Mouse (Mus musculus) mouse trophoblast stem cell (cell line): ENCODE results near the gene Orc1.

Source experiments
- in situ Hi-C, 2 experiments: fragments of 300-500 bp; cut with MseI, MboI; formaldehyde crosslinking; loops; 2 replicates in 1 of 2; 3 replicates in 1 of 2; pipeline ENCODE4 v1.15.1; 2025

Orc1 gene

GRCm38 (mm10) chr4:108578840-108579742 lies at the start of gene Orc1, which contains the start of gene Prpf38a:
TSS of gene Orc1 (plus strand) at chr4:108579423.
TSS of gene Prpf38a (minus strand) at chr4:108579336.
- in situ Hi-C loops, result no loop called here

GRCm38 (mm10) chr4:108539701-108540100 lies 39.5 kb upstream of the Orc1 start:
- in situ Hi-C loops, result no loop called here

GRCm38 (mm10) chr4:108565026-108565425 lies 14.2 kb upstream of the Orc1 start:
- in situ Hi-C loops, result no loop called here

GRCm38 (mm10) chr4:108572644-108573043 lies 6.6 kb upstream of the Orc1 start:
- in situ Hi-C loops, result no loop called here

GRCm38 (mm10) chr4:108579743-108580411 lies 654 bp downstream of the Orc1 start:
- in situ Hi-C loops, result no loop called here

- in situ Hi-C loops, result no loop called here
Measured at GRCm38 (mm10) chr4:108593376-108593775, 14.2 kb downstream of the Orc1 start.

- in situ Hi-C loops, result no loop called here
Measured at GRCm38 (mm10) chr4:108595785-108596184, 16.6 kb downstream of the Orc1 start.

- in situ Hi-C loops, result no loop called here
Measured at GRCm38 (mm10) chr4:108598306-108598705, 19.1 kb downstream of the Orc1 start.

GRCm38 (mm10) chr4:108601870-108602269 lies 22.6 kb downstream of the Orc1 start:
- in situ Hi-C loops, result no loop called here

- in situ Hi-C loops, result no loop called here
Measured at GRCm38 (mm10) chr4:108608651-108609050, 29.4 kb downstream of the Orc1 start.

- in situ Hi-C loops, result no loop called here
Measured at GRCm38 (mm10) chr4:108610935-108611334, 31.7 kb downstream of the Orc1 start.

- in situ Hi-C loops, result no loop called here
Measured at GRCm38 (mm10) chr4:108618586-108618985, 39.4 kb downstream of the Orc1 start.

- in situ Hi-C loops, result no loop called here
Measured at GRCm38 (mm10) chr4:108619165-108619564, 39.9 kb downstream of the Orc1 start.

GRCm38 (mm10) chr4:108619587-108620341 lies 40.5 kb downstream of the Orc1 start, which contains the start of gene Cc2d1b:
TSS of gene Cc2d1b (plus strand) at chr4:108619940.
- in situ Hi-C loops, result no loop called here

GRCm38 (mm10) chr4:108620536-108620935 lies 41.3 kb downstream of the Orc1 start:
- in situ Hi-C loops, result no loop called here

GRCm38 (mm10) chr4:108621504-108621903 lies 42.3 kb downstream of the Orc1 start:
- in situ Hi-C loops, result no loop called here

- in situ Hi-C loops, result no loop called here
Measured at GRCm38 (mm10) chr4:108627066-108627465, 47.8 kb downstream of the Orc1 start.

- in situ Hi-C loops, result no loop called here
Measured at GRCm38 (mm10) chr4:108629363-108629880, 50.2 kb downstream of the Orc1 start.

GRCm38 (mm10) chr4:108630096-108630495 lies 50.9 kb downstream of the Orc1 start:
- in situ Hi-C loops, result no loop called here

GRCm38 (mm10) chr4:108631616-108632015 lies 52.4 kb downstream of the Orc1 start:
- in situ Hi-C loops, result no loop called here

GRCm38 (mm10) chr4:108633703-108634102 lies 54.5 kb downstream of the Orc1 start:
- in situ Hi-C loops, result no loop called here

- in situ Hi-C loops, result no loop called here
Measured at GRCm38 (mm10) chr4:108634696-108635095, 55.5 kb downstream of the Orc1 start.
